Mouse (Mus musculus) spleen, postnatal 10 days (tissue): Measurements from ENCODE around the gene Gm13088.
"Not testable (repeated sequence)": the region's sequence is repeated elsewhere in the genome, so short reads cannot be mapped to it uniquely, and the experiment has no call there.

Experiments
- DNase-seq, 2 experiments: peaks; one replicate each; pipeline ENCODE4 v3.0.0; 2021 to 2022; ENCODE audit warnings: low spot score in 2 of 2

Gm13088 gene

GRCm38 (mm10) chr4:143657146-143657545, at the start of gene Gm13088:
TSS of gene Gm13088 (minus strand) at chr4:143657246.
- DNase-seq, result not testable (repeated sequence)

DNA sequence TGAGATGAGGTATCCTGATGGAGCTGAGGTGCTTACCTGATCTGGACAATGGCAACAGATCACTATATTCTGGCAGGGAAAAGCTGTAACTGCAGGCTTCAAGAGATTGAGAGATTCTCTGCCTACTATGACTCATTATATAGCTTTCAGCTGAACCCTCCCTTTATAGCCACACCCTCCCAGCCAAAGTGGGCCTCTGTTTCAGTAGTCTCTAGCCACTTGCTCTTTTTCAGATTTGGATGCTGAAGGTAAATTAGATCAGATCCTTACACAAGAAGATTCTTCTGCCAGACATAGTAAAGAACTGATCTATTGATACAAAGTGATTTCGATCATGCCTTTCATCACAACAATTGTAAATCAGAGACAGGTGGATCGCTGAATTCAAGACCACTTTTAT, 45.6 kb upstream of the Gm13088 start, which contains the start of gene Gm13089:
Gene Gm13089, minus strand, starts transcription at position 101 of the 400 bp plus-strand sequence.
- no peak for DNase-seq

DNA sequence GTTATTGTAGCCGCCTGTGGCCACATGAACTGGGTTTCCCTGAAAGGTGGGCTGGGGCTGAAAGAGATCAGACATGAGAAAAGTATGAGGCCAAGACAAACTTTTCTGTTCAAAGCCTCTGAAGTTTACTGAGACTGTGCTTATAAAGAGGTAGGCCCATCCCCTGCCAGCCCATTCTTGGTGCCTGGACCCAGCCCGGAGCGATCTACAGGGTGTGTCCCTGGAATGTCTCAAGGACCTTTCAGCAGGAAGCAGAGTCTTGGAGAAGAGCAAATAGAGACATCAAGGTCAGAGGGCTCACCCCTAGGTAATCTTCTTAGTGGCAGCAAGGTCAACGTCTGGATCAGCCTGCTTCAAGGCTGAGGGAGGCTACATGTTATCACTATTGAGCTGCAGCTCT, 38.9 kb downstream of the Gm13088 start:
- not testable (repeated sequence) for DNase-seq

DNA sequence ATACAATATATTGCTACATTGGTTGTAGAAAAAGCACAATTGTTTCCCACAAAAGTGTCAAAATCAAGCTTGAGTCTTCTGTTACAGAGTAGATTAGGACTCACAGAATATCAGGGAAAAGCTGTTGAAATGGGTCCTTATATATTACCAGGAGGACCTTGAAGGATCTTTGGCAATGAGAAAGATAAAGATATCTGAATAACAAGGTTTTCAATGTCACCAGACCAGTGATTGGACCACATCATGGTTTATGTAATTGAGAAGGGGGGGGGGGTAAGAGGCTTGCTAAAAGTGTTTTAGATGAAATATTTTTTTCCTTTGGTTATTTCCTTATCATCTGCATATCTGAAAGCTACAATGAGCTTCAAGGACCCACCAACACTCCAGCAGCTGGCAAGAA, 42.3 kb downstream of the Gm13088 start, which contains the start of gene Gm13083:
Gene Gm13083, plus strand, starts transcription at position 301 of the 400 bp plus-strand sequence.
- DNase-seq, result not testable (repeated sequence)

GRCm38 (mm10) chr4:143611927-143612326, 45.1 kb downstream of the Gm13088 start:
- DNase-seq, result not testable (repeated sequence)
